Mouse (Mus musculus) left cerebral cortex, adult 8-10 months (tissue): Measurements from ENCODE around the gene Kctd8. TPM values are rescaled to one million over a fixed set of nuclear protein-coding genes. Genes with fewer than 3 reads are reported as not detected.
A peak's percentile ranks its signal among the peaks of the same experiment; 100 is the strongest.
"Not testable (repeated sequence)": the region's sequence is repeated elsewhere in the genome, so short reads cannot be mapped to it uniquely, and the experiment has no call there.

Experiments used
- DNase-seq, 2 experiments: peaks; one replicate each; pipeline ENCODE4 v3.0.0; 2022; ENCODE audit warnings: low spot score in 2 of 2
- total RNA-seq, 4 experiments: library from RNA; stranded (reverse); gene quantifications; 2 replicates each; pipeline ENCODE4 v1.2.4; 2022

The Kctd8 gene
- total RNA-seq, result 10 to 100 TPM in 3 of 4 experiments, 1 to 10 TPM in 1; 9.9 to 11.4 (median 11.1) TPM

GRCm38 (mm10) chr5:69340919-69341801 is at the start of gene Kctd8:
Gene Kctd8, minus strand, starts transcription at chr5:69341679.
- peak; percentile 35 to 48 for DNase-seq

DNA sequence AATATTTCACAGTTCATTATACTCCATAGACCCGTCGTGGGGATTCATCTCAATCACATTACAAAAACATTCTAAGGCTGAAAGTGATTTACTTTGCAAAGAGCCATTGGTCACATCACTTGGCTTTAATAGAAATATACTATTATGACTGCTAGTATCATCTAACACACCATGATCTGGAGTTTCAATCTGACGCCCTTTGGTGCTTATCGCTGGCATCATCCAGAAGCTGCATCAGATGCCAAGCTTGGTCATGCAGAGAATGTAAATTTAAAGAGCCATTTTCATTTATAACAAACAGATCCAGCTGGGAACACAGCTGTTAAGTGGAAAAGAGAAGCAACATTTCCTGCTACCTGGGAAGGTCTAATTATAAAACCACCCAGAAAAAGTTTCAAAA is 37.6 kb upstream of the Kctd8 start:
- no peak for DNase-seq

- DNase-seq, result no peak
Measured at GRCm38 (mm10) chr5:69350596-69350995, 9.1 kb upstream of the Kctd8 start.

DNA sequence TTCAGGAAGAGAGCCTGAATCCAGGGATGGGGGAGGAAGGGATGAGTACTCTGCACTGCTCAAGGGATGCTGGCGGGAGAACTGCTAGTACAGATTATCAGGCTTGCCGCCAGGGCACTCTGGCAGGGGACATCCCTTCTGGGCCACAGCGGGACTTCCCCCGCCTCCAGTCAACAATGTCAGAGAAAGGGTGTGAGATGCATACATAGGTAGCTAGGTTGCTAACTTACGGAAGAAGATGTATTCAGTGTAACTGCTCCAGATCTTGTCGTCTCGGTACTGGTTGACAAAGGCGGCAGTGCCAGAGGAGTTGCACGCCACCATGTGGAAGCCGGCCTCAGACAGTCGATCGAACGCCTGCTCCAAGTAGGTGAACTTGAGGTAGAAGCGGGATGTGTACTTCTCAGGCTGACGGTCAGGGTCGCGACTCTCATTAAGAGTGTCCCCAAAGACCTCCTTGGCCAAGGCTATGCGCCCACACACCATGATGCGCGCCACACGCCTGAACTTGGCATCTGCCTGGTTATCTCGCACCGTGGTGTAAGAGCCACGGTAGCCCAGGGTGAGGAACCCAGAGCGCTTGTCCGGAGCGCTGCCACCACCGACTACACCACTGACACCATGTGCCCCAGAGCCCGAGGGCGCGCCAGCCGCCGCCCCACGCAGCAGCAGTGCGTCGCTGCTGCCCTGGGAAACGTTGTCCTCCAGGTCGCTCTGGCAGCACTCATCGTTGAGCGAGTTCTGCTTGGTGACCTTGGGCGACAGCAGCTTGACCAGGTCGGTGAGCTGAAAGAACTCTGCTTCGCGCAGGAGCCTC is 1.2 kb downstream of the Kctd8 start:
- peak; percentile 25 to 49 for DNase-seq

DNA sequence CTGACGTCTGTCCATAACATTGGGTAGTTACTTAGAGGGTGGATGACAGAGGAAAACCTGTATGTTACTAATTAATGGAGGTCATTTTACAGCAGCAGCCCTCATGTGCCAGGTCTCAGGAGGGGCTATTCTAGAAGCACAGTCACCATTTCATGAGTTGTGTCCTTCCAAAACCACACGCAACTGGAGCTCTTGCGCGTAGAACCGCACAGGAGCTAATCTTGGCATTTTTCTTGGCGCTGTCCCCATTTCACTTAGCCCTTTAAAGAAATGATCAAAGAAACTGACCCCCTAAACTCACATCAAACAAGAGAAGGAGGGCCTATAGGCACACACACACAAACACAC is 1.9 kb downstream of the Kctd8 start:
- DNase-seq, result no peak

DNA sequence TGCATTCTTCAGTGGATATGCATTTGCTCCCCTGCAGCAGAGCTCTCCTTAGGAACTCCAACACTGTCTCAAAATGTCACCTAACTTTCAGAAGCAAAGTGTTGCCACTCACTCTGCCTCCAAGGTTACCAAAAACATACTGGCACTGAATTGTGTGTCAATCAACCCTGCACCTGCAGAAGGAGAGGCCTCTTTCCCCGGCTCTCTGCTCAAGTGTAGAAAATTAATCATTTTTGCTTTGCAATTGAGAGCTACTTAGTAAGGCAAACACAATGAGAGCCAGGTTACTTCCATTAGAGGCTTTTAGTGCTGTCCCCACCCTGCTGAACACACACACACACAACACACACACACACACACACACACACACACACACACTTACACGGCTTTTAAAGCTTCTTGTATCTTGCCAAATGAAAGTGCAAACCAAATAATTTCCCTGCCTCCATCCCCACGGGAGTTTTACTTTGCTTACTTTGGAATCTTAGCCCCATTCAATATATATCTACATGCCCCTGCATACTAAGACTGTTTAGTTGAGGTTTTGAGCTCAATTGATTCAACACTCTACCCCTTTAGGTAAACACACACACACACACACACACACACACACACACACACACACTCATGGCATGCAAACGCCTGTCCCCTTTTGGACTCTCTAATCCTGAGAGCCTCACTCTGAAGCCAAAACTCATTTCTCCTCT is 2.4 kb downstream of the Kctd8 start:
- DNase-seq, result no peak

DNA sequence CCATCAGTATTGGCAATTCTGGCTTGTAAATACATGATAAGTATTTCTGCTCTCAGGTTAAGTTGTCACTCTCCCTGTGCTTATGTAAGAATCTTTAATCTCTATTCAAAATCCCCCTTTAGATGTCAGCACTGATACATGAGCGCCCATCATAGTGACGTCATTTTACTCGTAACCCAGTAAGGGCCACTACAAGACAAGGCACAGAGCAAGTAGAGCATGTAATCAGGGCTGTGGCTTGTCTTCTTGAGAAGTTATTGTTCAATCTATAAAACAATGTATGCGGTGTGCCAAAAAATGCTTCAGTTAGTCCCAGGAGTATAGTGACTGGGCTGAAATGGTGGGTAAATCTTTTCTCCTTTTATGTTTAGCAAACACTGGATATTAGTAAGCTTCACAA is 13.9 kb downstream of the Kctd8 start:
- DNase-seq, result no peak

DNA sequence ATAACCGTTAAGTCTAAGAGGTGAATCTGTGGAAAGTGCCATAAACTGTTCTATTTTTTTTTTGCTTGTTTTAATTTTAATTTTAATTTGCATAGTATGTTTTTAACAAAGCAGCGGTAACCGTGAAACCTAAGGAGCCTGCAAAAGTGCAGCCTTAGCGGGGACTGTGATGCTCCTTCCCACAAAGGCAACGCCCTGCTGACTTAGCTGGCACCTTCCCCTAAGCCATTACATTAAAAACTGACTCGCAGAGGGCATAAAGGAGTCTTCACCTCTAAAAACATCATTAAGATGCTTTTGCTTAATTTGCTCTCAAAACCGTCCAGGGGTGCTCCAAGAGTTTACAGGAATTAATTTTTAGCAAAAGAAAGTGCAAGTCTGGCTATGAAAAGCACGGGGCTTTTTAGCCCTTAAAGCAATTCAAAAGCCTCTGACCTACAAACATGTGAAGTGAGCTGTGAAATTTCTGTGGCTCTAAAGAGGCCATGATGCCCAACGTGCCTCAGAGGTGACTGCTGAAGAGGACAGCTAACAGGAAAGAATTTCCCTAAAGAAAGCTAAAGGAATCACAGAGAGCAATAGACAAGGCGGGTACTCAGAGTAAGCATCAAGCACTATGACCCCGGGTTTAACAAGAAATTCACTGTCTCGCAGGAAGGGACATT is 16.8 kb downstream of the Kctd8 start:
- no peak for DNase-seq

- DNase-seq, result no peak
Measured at GRCm38 (mm10) chr5:69312611-69313010, 28.9 kb downstream of the Kctd8 start.

DNA sequence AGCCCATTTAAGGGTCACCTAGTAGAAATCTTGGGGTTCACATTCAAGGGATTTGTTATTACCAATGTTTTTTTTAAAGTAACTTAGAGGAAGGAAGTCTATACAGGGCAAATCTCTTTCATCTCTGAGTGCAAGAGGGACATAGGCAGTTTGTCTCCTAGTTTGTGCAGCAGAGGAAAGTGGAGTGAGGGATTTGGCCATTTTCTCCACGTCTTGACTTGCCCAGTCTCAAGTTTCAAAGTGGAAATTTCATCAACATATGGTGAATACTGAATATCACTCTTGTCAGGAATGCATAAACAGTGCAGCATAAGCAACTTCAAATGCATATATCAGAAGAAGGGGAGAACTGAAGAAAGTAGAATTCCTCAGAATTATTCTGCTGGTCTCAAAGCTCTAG is 39.8 kb downstream of the Kctd8 start:
- no peak for DNase-seq

GRCm38 (mm10) chr5:69292353-69292752 is 49.1 kb downstream of the Kctd8 start:
- DNase-seq, result no peak

- DNase-seq, result no peak
Measured at GRCm38 (mm10) chr5:69284359-69284758, 57.1 kb downstream of the Kctd8 start.

DNA sequence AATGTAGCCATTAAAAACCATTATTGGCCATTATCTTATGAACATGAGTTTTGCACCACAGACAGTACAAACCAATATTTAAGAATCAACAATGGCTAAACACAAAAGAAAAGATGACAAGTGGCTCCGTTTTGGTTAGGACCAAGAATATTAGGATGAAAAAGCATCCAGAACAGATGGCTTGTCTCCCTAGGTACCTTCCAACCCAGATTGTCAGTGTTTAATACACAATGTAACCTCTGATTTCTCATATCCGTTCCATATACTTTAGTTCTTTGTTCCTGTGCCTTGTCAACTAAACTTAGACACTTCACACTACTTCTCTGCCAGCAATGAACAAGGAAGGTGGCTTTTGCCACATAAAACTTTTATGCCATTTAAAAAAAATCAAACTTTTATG is 89.1 kb downstream of the Kctd8 start:
- no peak for DNase-seq

- no peak for DNase-seq
Measured at GRCm38 (mm10) chr5:69241931-69242330, 99.5 kb downstream of the Kctd8 start.

GRCm38 (mm10) chr5:69233560-69233959 is 107.9 kb downstream of the Kctd8 start:
- DNase-seq, result no peak

DNA sequence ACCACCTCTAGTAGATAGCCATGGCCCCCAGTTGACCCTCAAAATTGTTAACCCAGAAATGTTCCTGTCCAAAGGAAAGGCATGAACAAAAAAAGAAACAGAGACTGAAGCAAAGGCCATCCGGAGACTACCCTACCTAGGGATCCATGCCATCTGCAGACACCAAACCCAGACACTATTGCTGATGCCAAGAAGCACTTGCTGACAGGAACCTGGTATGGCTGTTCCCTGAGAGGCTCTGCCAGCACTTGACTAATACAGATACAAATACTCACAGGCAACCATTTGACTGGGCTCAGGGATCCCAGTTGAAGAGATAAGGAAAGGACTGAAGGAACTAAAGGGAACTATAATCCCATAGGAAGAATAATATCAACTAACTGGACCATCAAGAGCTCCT is 109.8 kb downstream of the Kctd8 start:
- DNase-seq, result not testable (repeated sequence)

DNA sequence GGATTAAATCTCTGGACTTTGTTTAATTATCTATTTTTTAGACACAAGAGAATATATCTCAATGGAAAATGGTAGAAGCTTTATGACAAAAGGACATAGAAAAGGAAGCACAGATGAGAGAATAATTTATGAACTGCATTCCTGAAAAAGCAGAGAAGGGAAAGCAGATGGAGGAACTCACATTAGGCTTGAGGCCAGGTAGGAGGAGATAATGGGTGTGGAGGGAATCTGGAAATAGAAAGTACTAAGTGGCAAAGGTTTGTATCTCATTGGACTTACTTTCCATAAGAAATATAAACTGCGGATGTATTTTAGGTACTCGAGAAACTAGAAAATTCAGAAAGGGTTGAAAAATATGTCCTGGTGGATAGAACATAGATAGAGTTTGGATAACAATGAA is 114.3 kb downstream of the Kctd8 start:
- DNase-seq, result no peak

- no peak for DNase-seq
Measured at GRCm38 (mm10) chr5:69222608-69223007, 118.9 kb downstream of the Kctd8 start.

GRCm38 (mm10) chr5:69215216-69215615 is 126.3 kb downstream of the Kctd8 start:
- DNase-seq, result no peak

GRCm38 (mm10) chr5:69209401-69209800 is 132.1 kb downstream of the Kctd8 start:
- no peak for DNase-seq

DNA sequence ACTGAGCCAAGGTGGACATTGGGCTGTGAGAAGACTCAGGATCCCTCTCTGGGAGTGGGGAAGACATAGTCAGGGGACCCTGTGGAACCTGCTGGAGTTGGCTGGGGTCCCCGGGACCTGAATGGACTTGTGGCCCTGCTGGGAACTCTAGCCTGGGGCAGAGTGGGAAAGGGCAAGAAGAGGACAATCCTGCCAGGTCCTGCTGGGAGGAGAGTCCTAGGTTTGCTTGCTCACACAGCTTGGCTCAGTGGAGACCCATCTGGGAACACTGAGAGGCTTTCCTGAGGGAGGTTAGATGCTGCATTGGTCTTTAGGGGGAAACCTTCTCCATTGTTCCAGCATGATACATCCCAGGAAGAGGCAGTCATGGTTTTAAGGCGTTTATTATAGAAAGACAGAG is 133.8 kb downstream of the Kctd8 start:
- no peak for DNase-seq
